Mouse (Mus musculus) c-Kit-negative CD71-positive TER-119-positive erythroid progenitor cells, embryonic 14.5 days (primary cell): ENCODE data around the gene Plekhm1.

ENCODE experiments used
- DNase-seq: peaks from one replicate; pipeline ENCODE4 v3.0.0-alpha.2; 2013; ENCODE audit warnings: low read depth, low spot score

Gene Plekhm1

DNA sequence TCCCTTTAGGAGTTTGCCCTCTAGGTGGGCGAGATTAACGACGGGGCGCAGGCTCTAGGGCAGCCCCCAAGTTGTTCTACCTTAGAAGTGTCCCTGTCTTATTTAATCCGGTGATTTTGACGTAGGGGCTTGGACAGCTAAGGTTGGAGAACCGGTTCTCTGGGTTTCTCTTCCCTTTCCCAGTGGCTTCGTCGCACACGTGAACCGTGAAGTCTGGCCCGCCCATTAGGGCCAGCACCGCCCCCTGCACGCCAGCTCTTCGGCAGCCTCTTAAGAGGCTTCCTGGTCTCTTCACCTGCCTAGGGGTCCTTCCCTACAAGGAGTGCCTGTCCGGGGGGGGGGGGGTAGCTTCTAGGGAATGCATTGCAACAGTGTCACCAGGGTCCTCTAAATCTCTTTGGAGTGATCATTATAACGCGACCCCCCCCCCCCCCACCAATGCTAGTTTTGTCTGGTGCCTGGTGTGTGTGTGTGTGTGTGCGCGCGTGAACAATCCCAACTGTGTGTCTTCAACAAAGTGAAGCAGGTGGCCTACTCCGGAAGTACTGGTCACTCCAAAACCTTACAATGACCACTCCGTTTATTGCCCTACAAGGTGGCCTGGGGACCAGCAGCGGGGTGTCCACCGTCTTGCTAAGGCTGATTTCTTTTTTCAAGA is 51.0 kb downstream of the Plekhm1 start:
- DNase-seq, result no peak

DNA sequence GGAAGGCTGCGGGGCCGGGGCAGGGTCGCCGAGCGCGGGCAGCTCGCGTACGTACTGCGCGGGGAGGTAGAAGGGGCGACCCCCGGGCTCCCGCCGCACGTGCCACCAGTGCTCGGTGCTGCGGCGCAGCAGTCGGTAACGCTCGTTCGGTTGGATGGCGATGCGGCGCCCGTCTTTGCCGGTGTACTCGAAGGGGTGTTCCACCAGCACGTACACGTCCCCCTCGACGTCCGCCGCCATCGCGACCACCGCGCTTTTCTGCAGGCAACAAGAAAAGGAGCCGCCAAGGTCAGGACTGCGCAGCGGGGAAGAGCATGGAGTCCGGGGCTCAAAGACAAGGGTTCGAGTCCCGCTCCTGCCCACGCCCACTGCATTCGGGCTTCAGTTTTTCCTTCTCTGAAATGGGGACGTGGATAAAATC is 51.8 kb downstream of the Plekhm1 start:
- DNase-seq, result no peak

DNA sequence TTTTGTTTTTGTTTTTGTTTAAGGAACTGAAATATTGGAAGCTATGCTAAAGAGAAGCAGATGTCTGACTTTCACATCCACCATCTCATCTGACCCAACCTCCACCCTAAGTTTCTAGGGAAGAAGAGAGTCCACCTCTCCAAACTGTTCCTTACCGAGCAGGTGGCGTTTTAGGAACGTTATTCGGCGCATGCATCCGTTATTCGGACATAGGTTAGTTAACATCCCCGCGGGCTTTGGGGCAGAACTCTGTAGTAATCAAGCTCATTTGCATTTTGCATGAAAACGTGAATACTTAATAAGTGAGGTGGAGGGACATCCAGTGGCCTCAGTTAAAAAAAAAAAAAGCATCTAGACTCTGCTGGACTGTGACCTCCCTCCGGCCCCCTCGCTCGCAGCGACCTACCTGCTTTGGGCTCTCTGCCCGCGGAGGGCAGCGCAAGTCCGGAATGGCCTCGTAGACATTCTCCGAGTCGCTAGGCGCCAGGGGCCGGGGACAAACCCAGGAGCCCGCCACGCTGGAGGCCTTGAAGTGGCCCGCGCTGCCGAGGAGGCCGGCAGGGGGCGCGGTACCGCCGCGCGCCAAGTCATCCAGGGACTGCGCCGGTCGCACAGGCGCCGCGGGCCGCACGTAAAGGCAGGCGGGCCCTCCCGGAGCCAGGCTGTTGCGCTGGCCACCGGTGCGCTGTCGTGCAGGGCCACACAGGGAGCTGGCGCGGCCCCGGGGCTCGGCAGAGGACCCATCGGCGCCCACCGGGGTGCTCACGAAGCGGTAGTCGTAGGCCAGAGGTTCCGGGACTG is 52.4 kb downstream of the Plekhm1 start:
- peak; percentile 3 for DNase-seq

DNA sequence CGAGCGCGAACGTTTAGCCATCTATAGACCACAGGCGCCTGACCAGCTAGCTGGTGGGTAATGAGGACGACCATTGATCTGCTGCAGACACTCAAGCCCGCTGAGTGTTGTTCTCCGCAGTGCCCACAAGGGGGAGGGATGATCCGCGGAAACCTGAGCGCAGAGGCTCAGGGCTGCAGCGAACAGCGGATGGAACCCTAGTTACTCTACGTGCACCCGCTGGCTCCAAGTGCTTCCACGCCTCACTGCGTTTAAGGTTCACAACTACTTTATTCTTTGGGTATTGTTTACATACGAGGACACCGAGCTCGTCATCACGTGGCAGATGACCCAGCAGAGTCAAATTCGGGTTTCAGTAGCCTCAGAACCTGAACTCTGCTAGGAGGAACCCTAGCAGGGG is 53.4 kb downstream of the Plekhm1 start:
- no peak for DNase-seq

DNA sequence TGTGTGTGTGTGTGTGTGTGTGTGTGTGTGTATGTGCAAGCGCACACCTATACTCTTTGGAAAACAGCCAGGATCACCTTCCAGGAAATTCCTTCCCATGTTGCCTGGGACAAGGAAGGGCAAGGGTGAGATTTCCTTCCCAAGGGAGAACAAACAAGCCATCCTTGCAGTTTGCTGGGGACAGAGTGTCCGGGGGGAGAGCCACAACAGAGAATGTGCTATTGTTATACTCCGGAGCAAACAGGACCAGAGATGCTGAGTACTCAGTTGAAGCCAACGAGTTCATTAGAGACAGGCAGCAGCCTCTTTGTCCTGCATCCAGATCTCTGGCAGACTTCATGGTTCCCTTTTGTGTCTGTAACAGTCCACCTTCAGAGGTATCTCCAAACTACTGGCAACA is 54.2 kb downstream of the Plekhm1 start:
- DNase-seq, result no peak

DNA sequence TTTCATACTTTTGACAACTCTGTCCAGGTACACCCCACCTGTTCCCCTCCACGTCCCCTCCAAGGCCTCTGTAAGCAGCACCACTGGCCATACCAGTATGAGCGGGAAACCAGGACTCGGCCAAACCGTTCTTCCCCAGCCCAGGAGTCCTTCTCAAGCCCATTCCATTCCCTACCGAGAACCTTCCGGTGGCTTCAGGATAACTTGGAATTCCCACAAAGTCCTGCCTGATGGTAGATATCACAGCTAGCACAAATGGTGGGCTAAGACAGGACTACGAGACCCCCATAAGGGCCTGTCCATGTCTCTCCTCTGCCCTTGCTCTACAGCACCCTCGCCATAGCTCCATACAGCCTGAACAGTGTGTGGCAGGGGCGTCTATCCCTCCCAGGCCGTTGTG is 54.8 kb downstream of the Plekhm1 start:
- DNase-seq, result no peak

DNA sequence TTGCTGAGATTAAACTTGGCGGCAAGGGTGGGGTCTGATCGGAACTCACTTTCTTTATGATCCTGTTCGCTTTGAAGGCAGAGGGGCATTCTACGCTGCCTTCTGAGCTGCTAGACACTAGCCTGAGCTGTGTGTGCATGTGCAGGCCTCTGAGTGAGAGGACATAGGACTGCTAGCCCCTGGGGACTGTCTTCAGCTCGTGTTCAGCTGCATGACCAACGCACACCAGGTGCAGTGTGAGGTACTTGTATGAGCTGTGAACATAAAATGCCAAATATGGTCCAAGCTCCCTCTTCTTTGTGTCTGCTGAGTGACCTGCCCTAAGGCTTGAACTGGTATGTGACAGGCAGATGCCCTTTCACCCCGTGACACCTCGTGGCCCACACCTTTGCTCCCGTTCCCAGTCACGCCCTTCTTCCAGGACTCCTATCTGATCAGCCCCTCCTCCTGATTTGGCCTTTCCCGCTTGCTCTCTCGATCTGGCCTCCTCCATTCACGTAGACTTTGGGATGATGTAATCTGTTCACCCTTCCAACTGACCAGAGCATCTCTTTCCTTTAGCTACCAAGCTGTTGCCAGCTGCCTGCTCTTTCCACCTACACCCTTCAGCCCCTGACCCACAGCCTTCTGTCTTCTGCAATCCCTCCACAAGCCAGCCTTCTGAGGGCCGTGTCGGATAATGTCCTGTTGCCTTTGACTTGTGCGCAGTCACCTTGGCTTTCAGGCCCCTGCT is 55.4 kb downstream of the Plekhm1 start:
- DNase-seq, result no peak

DNA sequence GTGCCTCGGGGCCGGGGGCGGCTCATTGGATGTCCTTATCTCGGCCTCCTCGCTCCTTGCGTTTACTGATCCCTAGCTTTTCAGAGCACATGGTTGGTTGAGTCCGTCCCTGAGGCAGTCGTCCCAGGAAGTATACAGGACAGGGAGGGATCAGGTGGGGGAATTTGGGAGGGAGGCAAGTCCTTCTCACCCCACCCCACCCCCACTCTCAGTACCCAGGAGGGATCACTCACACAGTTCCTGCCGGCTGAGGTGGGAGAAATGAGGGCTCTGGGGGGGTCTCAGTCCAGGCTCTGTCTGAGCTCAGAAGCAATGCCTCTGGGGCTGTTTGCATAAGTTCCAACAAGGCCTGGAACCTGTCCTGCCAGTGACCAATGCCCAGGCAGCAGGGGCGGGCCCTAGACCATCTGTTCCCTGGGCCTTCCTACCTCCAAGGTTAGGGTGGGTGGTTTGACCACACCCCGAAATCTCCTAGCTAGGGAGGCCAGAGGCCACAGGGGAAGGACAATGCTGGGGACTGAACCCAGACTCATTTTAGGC is 56.4 kb downstream of the Plekhm1 start:
- no peak for DNase-seq

DNA sequence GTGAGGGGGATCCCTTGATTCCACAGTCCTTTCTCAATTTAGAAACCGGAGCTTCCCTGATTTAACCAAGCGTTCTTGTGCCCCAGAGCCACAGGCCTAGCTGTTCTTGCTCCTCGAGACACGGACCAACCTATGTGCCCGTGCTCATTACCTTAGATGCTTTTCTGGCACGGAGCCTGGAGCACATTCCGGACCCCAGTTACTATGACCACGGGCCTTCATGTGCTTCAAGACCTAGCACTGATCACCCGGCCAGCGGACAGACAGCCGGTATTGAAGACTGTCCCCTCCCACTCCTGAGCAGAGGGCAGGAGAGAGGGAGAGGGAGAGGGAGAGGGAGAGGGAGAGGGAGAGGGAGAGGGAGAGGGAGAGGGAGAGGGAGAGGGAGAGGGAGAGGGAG is 57.2 kb downstream of the Plekhm1 start:
- no peak for DNase-seq

DNA sequence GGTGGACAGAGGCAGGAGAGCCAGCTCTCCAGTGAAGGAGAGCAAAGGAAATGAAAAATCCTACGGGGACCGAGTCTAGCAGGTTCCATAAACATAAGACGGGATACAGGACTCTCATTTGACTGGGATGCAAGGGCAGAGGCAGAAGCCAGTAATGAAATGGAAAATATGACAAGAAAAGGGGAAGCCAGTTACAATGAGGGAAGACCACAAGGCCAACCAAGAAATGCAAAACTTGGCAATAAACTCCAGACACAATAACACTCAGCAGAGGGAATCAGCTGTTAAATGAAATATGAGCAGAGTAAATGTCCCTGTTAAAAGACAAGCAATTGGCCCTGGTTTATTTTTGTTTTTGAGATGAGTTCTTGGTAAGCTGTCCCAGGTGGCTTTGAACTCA is 58.5 kb downstream of the Plekhm1 start:
- no peak for DNase-seq

DNA sequence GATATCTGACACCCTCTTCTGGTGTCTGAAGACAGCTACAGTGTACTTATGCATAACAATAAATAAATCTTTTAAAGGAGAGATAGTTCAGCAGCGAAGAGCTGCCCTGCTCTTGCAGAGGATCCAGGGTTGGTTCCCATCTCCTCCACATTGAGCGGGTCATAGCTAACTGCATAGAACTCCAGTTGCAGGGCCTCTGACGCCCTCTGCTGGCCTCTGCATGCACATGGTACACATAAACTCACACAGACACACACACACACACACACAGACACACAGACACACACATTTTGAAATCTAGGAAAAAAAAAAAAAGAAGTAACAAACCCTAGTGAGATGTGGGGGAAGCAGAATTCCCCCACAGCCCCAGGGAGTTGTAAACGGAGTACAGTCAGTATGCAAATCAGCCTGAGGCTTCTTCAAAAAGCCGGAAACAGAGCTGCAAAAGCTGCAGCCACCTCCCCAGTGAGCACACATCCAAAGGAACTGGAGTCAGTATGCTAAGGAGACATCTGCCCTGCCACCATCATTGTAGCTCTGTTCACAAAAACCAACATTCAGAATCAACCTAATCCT is 60.2 kb downstream of the Plekhm1 start:
- no peak for DNase-seq

DNA sequence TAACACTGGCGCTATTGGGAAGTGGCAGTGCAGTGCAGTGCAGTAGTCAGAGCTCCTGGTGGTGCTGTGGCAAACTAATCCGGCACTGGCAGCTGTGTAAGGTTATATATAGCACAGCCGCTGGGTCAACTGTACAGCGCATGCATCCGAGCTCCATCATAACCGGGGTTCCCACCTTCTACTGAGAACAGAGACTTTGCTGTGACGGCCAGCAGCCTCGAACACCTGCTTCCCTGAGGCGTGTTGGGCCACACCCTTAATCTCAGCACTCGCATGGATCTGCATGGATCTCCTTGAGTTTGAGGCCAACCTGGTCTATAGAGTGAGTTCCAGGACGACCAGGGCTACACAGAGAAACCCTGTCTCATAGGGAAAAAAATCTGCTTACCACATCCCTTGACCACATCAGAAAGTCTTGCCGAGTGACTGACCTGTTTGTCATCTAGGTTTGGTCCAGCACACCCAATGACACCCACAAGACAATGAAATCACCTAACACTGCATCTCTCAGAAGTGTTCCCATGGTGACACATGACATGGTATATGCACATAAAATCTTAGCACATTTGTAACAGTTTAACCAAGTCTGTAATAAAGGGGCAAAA is 61.7 kb downstream of the Plekhm1 start:
- no peak for DNase-seq

DNA sequence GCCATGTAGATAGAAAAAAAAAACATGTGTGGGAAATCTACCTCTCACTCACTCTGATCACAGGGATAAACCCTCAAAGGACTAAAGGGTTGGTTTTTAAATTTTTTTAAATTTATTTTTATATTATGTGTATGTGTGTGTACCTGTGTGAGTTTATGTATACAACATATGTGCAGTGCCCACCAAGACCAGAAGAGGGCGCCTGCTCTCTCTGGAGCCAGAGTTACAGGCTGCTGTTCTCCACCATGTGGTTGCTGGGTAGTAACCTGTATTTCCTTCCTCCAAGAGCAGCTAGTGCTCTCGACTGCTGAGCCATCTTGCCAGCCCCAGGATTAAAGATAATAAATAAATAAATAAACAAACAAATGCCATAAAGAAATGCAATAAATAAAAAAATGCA is 62.8 kb downstream of the Plekhm1 start:
- no peak for DNase-seq

DNA sequence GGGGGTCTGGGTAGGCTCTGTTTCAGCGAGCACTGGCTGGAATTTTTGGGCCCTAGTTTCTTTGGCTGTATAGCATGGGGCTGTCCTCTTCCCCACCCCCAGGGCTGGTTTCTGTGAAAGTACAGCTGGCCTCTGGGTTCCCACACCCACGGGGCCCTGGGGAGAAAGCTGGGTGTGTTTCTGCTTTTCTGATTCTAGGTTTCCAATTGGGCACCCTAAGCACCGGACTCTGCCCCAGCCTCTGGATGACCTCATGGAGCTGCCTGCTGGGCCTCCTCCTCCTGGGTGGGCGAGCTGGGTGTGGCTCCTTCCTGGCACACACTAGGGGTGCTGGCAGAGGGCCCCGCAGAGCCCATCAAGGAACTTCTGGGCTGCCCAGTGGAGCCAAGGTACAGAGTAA is 65.8 kb downstream of the Plekhm1 start:
- DNase-seq, result no peak

DNA sequence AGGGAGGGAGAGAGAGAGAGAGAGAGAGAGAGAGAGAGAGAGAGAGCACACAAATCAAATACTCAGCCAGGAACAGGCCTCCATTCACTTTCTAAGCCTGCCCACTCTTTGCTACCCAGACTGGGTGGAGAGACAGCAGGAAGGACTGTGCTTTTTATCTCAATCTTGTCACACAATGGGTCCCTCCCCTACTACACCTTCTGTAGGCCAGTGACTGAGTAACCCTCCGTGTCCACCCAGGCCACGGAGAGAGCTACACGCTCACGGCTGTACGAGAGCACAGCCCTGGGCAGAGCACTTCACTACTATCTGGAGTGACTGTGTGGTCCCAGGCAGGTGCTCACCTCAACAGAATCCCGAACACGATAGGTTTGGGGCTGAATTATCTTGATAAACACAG is 66.3 kb downstream of the Plekhm1 start:
- DNase-seq, result no peak

DNA sequence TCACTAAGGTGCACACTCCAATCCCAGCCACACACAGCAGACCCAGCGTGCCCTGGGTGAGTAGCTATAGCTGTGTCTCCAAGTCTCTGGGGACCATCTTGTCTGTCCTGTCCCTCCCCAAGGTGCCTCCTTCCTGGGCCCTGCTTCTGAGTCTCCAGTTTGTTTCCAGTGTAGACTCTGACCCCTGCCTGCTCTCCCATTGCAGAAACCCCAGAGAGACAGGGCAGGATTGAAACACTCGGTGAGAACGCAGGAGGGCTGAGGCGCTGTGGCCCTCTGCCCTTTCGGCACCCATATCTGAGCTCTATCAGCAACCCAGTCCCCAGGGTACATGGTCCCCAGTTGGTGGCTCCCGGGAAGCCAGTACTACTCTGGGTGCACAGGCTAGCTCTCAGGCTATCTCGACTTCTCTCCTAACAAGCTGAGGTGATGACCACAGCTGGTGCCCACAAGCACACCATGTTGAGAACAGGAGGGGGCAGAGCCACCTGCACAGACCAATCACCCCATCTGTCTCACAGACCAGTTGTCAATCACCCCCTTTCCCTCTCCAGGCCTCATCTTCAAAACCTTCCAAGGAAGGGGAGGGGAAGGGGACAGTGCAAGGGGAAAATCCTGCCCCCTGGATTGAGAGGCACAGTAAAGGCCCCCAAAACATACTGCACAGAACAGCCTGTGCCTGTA is 66.9 kb downstream of the Plekhm1 start:
- DNase-seq, result no peak

DNA sequence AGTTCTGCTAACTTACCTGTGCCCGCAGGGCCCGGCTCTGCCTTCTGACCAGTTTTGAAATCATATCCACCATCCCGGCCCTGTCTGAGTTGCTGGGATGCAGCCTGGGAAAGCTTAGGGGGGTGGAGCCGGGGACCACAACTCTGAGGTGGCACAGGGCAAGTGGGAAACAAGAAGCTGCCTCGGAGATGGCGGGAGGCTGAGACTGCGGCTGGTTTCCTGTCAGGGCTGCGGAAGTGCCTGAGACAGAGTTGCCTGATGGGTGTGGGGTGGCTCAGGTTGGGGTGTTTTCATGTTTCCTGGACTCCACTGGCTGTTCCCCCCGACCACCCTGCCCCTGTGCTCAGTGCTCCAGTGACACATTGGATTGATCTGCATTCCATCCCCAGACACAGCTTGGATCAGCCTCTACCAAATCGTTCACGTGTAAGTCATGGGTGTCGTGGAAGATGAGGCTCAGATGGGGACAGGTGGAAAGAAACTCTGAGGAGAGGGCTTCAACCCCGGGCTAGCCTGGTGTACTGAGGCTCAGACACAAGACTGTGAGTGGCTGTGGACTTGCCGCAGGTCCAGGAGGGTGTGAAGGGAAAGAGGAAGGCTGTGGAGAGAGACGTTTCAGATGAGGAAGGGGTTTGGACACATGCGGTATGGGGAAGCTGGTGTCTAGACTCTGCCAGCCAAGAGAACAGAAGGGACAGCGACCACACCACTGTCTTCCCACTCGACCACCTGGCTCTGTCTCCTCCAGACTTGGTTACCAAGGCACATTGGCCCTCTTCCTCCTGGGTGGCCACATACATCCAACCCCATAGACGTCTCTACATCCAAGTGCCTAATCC is 67.8 kb downstream of the Plekhm1 start:
- DNase-seq, result no peak

DNA sequence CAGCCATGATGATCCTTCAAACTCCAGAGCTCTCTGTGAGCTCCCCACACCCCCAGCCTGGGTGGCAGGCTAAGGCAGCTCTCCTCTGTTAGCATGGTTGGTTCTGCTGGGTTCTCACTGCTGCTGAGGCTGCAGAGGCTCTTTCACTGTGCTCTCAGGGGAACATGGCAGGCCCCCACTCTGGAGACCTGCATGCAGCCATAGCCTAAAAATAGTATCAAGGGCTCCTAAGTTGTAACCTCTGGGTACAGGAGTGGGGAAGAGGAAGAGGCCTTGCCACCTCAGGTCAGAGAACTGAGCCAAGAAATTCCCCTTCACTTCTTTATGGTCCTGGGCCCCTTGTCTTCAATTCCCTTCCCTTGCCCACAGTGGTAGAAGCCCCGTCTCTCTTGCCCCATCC is 68.6 kb downstream of the Plekhm1 start:
- no peak for DNase-seq

DNA sequence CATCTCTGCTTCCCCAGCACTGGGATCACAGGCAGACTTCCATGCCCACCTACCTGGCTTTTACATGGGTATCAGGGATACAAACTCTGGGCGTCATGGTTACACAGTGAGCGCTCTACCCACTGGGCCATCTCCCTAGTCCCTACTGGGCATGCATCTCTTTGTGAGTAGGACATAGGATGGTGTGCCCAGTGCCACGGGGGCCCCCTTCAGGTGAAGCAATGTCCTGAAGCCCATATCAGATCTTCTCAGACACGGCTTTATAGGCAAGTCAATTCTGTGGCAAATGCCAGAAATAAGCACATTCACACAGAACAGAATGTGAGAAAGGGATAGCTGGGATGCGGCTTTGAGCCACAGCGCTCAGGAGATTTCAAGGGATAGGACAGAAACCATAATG is 69.4 kb downstream of the Plekhm1 start:
- no peak for DNase-seq

DNA sequence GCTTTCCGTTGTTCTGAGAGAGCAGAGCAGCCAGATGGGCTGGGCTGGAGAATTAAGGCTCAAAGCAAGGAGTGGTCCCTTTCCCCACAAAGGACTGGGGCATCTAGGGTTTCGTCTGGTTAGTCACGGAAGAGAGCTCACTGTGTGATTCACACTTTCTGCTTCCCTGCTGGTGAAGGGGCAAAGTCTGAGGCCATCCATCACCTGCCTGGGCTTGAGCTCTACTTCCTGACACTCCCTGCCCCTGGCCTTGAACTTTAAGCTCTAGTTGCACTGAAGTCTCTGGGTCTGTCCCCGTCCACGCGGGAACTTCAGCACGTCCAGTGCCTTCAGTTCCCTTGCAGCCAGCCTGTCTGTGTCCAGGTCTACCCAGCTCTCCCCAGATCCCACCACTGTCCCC is 71.8 kb downstream of the Plekhm1 start:
- DNase-seq, result no peak
